Mouse (Mus musculus) spleen, adult 2 months (tissue): ENCODE data around the gene Il4ra. TPM values are rescaled to one million over a fixed set of nuclear protein-coding genes. Genes with fewer than 3 reads are reported as not detected.

Experiments used
- DNase-seq, 2 experiments: peaks; one replicate each; pipeline versions ENCODE4 v3.0.0 to v3.0.0-alpha.2; 2012 to 2021; ENCODE audit warnings: low spot score in 2 of 2, low read depth in 1 of 2
- H3K27ac ChIP-seq: fragments of 200-500 bp; 2 replicates; pipeline ENCODE4 v1.5.1; 2012; ENCODE audit warnings: low read length, inconsistent platforms; ENCODE audit not compliant: insufficient read depth
- H3K27me3 ChIP-seq: fragments of 200-500 bp; 2 replicates; pipeline ENCODE4 v1.6.1; 2012; ENCODE audit warnings: mild to moderate bottlenecking, moderate library complexity, low read length, inconsistent platforms; ENCODE audit not compliant: control insufficient read depth, insufficient read depth
- H3K36me3 ChIP-seq: fragments of 200-500 bp; 2 replicates; pipeline ENCODE4 v1.6.1; 2012; ENCODE audit warnings: mild to moderate bottlenecking, low read length, inconsistent platforms; ENCODE audit not compliant: control insufficient read depth, insufficient read depth
- H3K4me1 ChIP-seq: fragments of 200-500 bp; 2 replicates; pipeline ENCODE4 v1.6.1; 2011; ENCODE audit warnings: inconsistent platforms; ENCODE audit not compliant: control insufficient read depth, insufficient read depth, insufficient read length
- H3K4me3 ChIP-seq: fragments of 200-500 bp; 2 replicates; pipeline ENCODE4 v1.5.1; 2011; ENCODE audit warnings: mild to moderate bottlenecking, inconsistent platforms; ENCODE audit not compliant: insufficient read depth, insufficient read length; ENCODE audit errors: extremely low read depth
- CTCF ChIP-seq: fragments of 200-500 bp; IDR thresholded peaks from 2 replicates; pipeline ENCODE4 v1.5.1; 2011; ENCODE audit warnings: mild to moderate bottlenecking, inconsistent platforms; ENCODE audit not compliant: insufficient read depth, insufficient read length, insufficient replicate concordance; ENCODE audit errors: extremely low read depth
- POLR2A ChIP-seq: fragments of 200-500 bp; IDR thresholded peaks from 2 replicates; pipeline ENCODE4 v1.6.1; 2011; ENCODE audit warnings: low read depth, low read length, inconsistent platforms
- WGBS: fragments of 180-500 bp; shearing (Covaris S2); methylation state at CpG from one replicate; pipeline ENCODE4 v1.1.7; 2018; 5-methylcytosine and 5-hydroxymethylcytosine counted together
- polyA plus RNA-seq: library from polyadenylated mRNA; depleted of rRNA; stranded (reverse); fragments of >200 nt; gene quantifications from 2 replicates; pipeline ENCODE4 v1.2.3, GENCODE M21; 2012

The Il4ra gene
- polyA plus RNA-seq, 1 experiment, result 83.4 TPM

DNA sequence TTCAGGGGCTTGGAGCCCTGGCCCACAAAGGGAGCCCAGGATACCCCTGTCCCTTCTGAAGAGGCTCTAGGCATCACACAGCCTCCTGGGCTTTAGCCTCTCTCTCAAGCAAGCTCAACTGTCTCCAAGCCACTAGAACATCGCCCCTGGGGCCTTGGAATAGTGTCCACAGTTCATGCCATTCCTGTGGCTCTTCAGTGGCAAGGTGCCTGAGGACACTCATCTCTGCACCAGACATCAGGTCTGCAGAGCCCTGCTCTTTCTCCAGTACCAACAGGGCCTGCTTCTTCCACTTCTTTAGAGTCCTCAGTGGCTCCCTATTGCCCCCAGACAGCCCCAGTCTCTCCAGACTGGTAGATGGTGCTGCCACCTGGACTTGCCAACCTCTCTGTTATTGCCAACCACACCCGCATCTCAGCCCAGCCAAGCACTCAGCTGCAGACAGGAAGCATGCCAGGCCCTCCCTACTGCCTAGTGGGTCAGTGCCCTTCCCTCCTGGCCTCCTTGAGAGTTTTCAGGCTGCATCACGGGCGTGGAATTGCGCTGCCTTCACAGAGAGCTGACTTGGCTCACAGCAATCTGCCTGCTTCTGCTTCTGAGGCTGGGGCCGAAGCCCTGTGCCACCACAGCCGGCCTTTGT, 8.3 kb downstream of the Il4ra start:
- WGBS, result 61% methylated on average over 7 of the region's 7 CpGs
- no peak for TF ChIP-seq CTCF
- no peak for TF ChIP-seq POLR2A

DNA sequence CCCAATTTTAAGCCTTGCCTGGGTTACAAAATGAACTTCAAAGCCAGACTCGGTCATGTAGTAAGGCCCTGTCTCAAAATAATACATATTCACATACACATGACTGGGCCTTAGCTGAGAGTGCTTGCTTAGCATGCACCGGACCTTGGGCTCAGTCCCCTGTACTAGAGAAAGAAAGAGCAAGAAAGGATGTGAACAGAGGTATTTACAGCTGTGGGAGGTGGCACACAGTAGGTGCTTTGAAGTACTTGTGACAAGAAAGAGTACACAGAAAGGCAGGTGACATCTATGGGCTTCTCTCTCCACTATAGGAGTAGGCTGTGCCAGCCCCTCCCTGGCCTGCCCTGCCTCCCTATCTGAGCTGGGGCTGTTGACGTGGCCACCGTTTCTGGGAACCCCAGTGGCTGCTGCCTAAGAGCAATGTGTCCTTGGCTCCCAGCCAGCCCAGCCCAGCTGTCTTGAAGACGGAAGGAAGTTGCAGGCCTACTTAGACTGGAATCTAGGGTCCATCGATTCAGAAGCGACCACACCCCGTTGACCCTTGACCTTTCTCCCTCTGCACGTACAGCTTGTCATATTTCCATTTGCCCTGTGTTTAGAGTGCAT, 9.3 kb downstream of the Il4ra start:
- Histone ChIP-seq H3K4me1 (peaks cover 54% of the 10 kb centered on the region), H3K4me3 (no peak overlapping the region), H3K27ac (peak overlapping the region; percentile 45), H3K36me3 (peaks cover 32% of the 10 kb centered on the region), H3K27me3 (no peaks in the 10 kb centered on the region)
- TF ChIP-seq CTCF (no peak), POLR2A (no peak)
- WGBS, result 23% methylated on average over 9 of the region's 9 CpGs
- DNase-seq, result peak; percentile 57 to 74

More for the DNA sequence above, 8.3 kb downstream of the Il4ra start:
- no peak for DNase-seq
- Histone ChIP-seq H3K36me3 (peaks cover 25% of the 10 kb centered on the region), H3K27ac (peak overlapping the region; percentile 45; the same call in 1 of the 2 replicates), H3K4me3 (no peak overlapping the region), H3K27me3 (no peaks in the 10 kb centered on the region), H3K4me1 (peaks cover 56% of the 10 kb centered on the region)

DNA sequence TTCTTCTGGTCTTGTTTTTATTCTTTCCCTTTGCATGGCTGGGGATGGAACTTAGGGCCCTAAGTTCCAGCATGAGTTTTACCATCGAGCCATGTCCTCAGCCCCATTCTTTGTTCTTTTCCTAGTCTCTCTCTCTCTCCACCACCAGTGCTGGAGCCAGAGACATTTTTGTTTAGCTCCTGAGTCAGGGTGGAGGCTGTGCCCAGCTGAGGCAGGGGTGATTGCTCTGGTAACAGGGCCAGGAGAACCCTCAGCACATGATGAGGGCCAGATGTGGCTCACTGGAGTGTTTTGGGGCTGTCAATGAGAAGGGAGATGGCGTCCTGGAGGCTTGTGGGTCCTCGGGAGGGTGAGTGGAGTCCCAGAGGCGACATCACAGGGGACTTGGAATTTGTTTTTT, 10.5 kb downstream of the Il4ra start:
- peaks cover 39% of the 10 kb centered on the region for H3K36me3 ChIP-seq
- H3K27me3 ChIP-seq, result no peaks in the 10 kb centered on the region
- no peak overlapping the region for H3K4me3 ChIP-seq
- DNase-seq, result no peak
- 86% methylated on average over 4 of the region's 4 CpGs for WGBS
- H3K27ac ChIP-seq, result no peak overlapping the region
- peaks cover 42% of the 10 kb centered on the region for H3K4me1 ChIP-seq
- TF ChIP-seq POLR2A, result no peak
- no peak for TF ChIP-seq CTCF

DNA sequence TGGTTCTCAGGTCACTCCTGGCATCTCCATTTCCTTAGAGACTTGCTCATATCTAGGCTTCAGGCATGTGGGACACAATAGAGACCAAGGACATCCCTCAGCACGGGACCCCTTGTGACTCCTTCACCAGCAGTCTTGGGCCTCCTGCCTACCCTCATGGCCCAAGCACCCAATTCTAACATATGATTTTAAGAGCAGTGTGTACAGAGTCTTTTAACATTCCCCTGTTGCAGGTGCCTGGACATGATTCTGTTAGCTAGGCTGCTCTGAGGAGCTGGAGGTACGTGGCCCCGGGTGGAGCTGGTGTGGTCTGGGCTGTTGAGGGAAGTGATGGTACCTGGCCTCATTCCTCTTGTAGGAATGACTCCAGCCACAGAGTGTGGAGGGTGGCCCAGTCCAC, 11.2 kb downstream of the Il4ra start:
- WGBS, result 71% methylated on average over 3 of the region's 3 CpGs
- Histone ChIP-seq H3K4me1 (peaks cover 37% of the 10 kb centered on the region), H3K4me3 (no peak overlapping the region), H3K27me3 (no peaks in the 10 kb centered on the region), H3K36me3 (peaks cover 45% of the 10 kb centered on the region), H3K27ac (no peak overlapping the region)
- no peak for DNase-seq
- no peak for TF ChIP-seq POLR2A
- TF ChIP-seq CTCF, result no peak

DNA sequence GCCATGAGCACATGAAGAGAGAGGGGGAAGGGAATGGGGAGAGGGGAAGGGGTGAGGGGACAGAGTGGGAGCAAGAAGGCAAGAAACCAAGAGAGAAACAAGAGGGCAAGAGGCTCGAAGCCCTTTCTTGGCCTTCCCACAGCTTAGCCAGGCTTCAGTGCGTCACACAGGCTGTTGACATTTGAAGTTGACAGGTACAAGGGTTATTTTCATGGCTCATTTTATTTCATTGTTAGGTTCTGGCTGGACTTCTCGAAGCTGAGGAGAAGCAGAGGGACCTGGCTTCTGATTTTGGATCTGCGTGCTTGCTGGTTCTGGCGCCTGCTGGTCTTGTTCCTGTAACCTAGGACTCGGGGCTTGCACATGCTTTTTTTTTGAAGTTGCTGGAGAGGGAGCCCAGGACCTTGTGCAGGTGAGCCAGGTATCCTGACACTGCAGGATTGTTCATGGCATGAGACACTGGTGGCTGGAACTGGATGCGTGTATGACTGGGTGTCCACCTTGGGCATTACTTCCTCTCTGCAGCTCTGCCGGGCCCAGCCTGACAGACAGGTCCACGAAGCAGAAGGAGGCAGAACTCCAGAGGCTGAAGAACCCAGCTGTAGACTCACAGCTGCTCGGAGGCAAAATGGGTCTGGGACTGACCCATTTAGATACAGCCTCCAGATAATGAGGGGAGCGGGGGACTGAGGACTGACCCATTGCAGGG, 12.6 kb downstream of the Il4ra start:
- peaks cover 57% of the 10 kb centered on the region for H3K36me3 ChIP-seq
- 81% methylated on average over 11 of the region's 11 CpGs for WGBS
- H3K27ac ChIP-seq, result no peak overlapping the region
- H3K4me1 ChIP-seq, result peaks cover 24% of the 10 kb centered on the region
- no peaks in the 10 kb centered on the region for H3K27me3 ChIP-seq
- H3K4me3 ChIP-seq, result no peak overlapping the region
- no peak for TF ChIP-seq CTCF
- no peak for TF ChIP-seq POLR2A
- no peak for DNase-seq

DNA sequence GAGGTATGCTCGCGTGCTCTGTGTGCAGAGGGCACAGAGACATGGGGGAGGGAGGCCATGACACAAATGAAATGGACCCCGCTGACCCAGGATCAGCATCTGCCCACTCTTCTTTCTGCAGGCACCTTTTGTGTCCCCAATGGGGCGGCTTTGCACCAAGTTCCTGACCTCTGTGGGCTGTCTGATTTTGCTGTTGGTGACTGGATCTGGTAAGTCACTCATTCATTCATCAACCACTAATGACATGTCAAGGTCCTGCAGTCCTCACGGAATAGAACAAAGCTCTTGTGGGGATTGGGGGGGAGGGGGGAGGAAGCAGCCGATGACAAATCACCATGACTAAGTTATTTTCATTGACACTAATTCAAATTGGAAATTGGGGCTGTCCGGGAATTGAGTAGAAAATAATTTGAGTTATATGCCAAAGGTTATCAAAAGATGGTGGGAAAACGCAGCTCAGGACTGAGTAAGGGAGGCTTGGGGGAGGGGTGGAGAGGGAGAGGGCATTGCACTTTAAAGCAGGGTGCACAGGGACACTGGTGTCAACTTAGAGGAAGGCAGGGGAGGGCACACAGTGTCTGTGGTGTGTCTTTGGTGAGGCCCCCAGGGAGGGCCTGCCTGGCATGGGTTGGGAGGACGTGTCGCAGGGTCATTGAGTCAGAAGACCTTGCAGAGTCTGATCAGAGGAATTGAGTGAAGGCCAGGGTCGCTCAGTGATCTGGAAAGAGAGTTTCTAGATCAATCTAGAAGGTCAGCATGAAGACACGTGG, 13.8 kb downstream of the Il4ra start:
- 82% methylated on average over 12 of the region's 12 CpGs for WGBS
- DNase-seq, result no peak
- no peak for TF ChIP-seq POLR2A
- TF ChIP-seq CTCF, result no peak
- H3K27ac ChIP-seq, result no peak overlapping the region
- no peaks in the 10 kb centered on the region for H3K27me3 ChIP-seq
- H3K4me1 ChIP-seq, result peaks cover 11% of the 10 kb centered on the region; the same call in 1 of the 2 replicates
- H3K4me3 ChIP-seq, result no peak overlapping the region
- peaks cover 60% of the 10 kb centered on the region for H3K36me3 ChIP-seq
